Mouse (Mus musculus): ENCODE measurements around the gene Kcnj14.

- TF ChIP-seq CTCF (IDR thresholded peaks at IDR 0.05; ENCODE audit: control insufficient read depth, insufficient read depth, insufficient replicate concordance, low read depth, low read length) (no peak), POLR2A (IDR thresholded peaks at IDR 0.05; ENCODE audit: control insufficient read depth, low read depth, low read length) (no peak)
These were observed 32.7 kb downstream of the Kcnj14 start for GRCm38 (mm10) chr7:45791756-45792490.
